Mouse (Mus musculus) C2C12 (cell line): ENCODE results near the gene Pde6g. TPM values are rescaled to one million over a fixed set of nuclear protein-coding genes. Genes with fewer than 3 reads are reported as not detected.

Experiments used
- H3K27me3 ChIP-seq: one replicate; pipeline ENCODE4 v1.6.1; 2011; ENCODE audit not compliant: control insufficient read depth, insufficient read depth, insufficient read length
- H3K36me3 ChIP-seq: one replicate; pipeline ENCODE4 v1.6.1; 2011; ENCODE audit not compliant: control insufficient read depth, insufficient read depth
- H3K4me3 ChIP-seq: one replicate; pipeline ENCODE4 v1.5.1; 2011; ENCODE audit warnings: mild to moderate bottlenecking, control low read depth; ENCODE audit not compliant: poor library complexity, insufficient read depth, severe bottlenecking
- H3K79me2 ChIP-seq: one replicate; pipeline ENCODE4 v1.6.1; 2011; ENCODE audit not compliant: control insufficient read depth, insufficient read depth
- H3K79me3 ChIP-seq: one replicate; pipeline ENCODE4 v1.6.1; 2011; ENCODE audit warnings: low read depth, control low read depth
- H3ac ChIP-seq: one replicate; pipeline ENCODE3; 2011; ENCODE audit warnings: low read depth; ENCODE audit not compliant: control insufficient read depth, insufficient read length
- CEBPB ChIP-seq: IDR thresholded peaks from one replicate; pipeline ENCODE4 v1.6.1; 2011; ENCODE audit warnings: low read depth, mild to moderate bottlenecking, control low read depth, moderate library complexity
- CTCF ChIP-seq: IDR thresholded peaks from one replicate; pipeline ENCODE4 v1.5.1; 2011; ENCODE audit not compliant: control insufficient read depth, insufficient read depth, insufficient read length
- FOSL1 ChIP-seq: IDR thresholded peaks from one replicate; pipeline ENCODE4 v1.8.0; 2011; ENCODE audit warnings: mild to moderate bottlenecking, low read length; ENCODE audit not compliant: poor library complexity, insufficient read depth, severe bottlenecking
- MAX ChIP-seq: IDR thresholded peaks from one replicate; pipeline ENCODE4 v1.6.1; 2011; ENCODE audit warnings: mild to moderate bottlenecking, control low read depth
- MYOD1 ChIP-seq: IDR thresholded peaks from one replicate; pipeline ENCODE4 v1.6.1; 2011; ENCODE audit warnings: low read depth; ENCODE audit not compliant: control insufficient read depth, insufficient read length
- MYOG ChIP-seq: IDR thresholded peaks from one replicate; pipeline ENCODE4 v1.6.1; 2011; ENCODE audit not compliant: control insufficient read depth, insufficient read length; ENCODE audit errors: extremely low read depth
- USF1 ChIP-seq: IDR thresholded peaks from one replicate; pipeline ENCODE4 v1.6.1; 2011; ENCODE audit warnings: low read depth, mild to moderate bottlenecking, control low read depth, moderate library complexity
- polyA plus RNA-seq: library from polyadenylated mRNA; unstranded; fragments of >200 nt; fragmentation: generic; extraction: Trizol; gene quantifications from one replicate; pipeline ENCODE4 v1.2.1, GENCODE M21; 2012; ENCODE audit warnings: missing spikeins

Pde6g gene
- polyA plus RNA-seq, 1 experiment, result 0.13 TPM

- Histone ChIP-seq H3K4me3 (peak within 1 kb of the TSS; percentile 94), H3K79me2 (peaks cover 51% of the 10 kb centered on the region), H3K27me3 (no peaks in the 10 kb centered on the region), H3ac (peak within 1 kb of the TSS; percentile 88), H3K36me3 (peaks cover 37% of the 10 kb centered on the region), H3K79me3 (peaks cover 25% of the 10 kb centered on the region)
- TF ChIP-seq MAX (peak; percentile 68), MYOG (no peak)
Measured at GRCm38 (mm10) chr11:120457772-120458751, 4.8 kb upstream of the Pde6g start, which contains the start of the genes Oxld1 and Ccdc137. Oxld1 (minus strand) TSS chr11:120458068. Ccdc137 (plus strand) TSS chr11:120458115.

GRCm38 (mm10) chr11:120457370-120457769 is 4.1 kb upstream of the Pde6g start:
- Histone ChIP-seq H3ac (peak overlapping the region; percentile 88), H3K79me2 (peaks cover 51% of the 10 kb centered on the region), H3K79me3 (peaks cover 25% of the 10 kb centered on the region), H3K36me3 (peaks cover 30% of the 10 kb centered on the region), H3K27me3 (no peaks in the 10 kb centered on the region), H3K4me3 (peak overlapping the region; percentile 94)
- TF ChIP-seq CTCF (no peak), FOSL1 (no peak), USF1 (no peak), MYOD1 (no peak), MAX (no peak), CEBPB (no peak), MYOG (no peak)

- TF ChIP-seq MYOG (no peak), USF1 (no peak), FOSL1 (no peak), CEBPB (no peak), CTCF (no peak), MAX (no peak), MYOD1 (no peak)
- Histone ChIP-seq H3K36me3 (peaks cover 12% of the 10 kb centered on the region), H3ac (no peak overlapping the region), H3K79me2 (peaks cover 44% of the 10 kb centered on the region), H3K4me3 (peak overlapping the region; percentile 12), H3K79me3 (peaks cover 20% of the 10 kb centered on the region), H3K27me3 (peaks cover 4% of the 10 kb centered on the region)
Measured at GRCm38 (mm10) chr11:120455413-120455812, 2.1 kb upstream of the Pde6g start.

- Histone ChIP-seq H3K4me3 (peak overlapping the region; percentile 12), H3K79me3 (peaks cover 18% of the 10 kb centered on the region), H3ac (no peak overlapping the region), H3K79me2 (peaks cover 39% of the 10 kb centered on the region), H3K27me3 (peaks cover 4% of the 10 kb centered on the region), H3K36me3 (peaks cover 9% of the 10 kb centered on the region)
- no peak for TF ChIP-seq FOSL1
- no peak for TF ChIP-seq MYOD1
Measured at GRCm38 (mm10) chr11:120454965-120455364, 1.7 kb upstream of the Pde6g start.

GRCm38 (mm10) chr11:120452246-120452645 is 1.1 kb downstream of the Pde6g start:
- H3K36me3 ChIP-seq, result no peaks in the 10 kb centered on the region
- TF ChIP-seq MYOD1, result no peak
- no peak for TF ChIP-seq CTCF
- no peak for TF ChIP-seq USF1
- no peak for TF ChIP-seq MYOG
- TF ChIP-seq MAX, result no peak
- no peak for TF ChIP-seq FOSL1
- TF ChIP-seq CEBPB, result no peak
- peaks cover 4% of the 10 kb centered on the region for H3K27me3 ChIP-seq
- no peak overlapping the region for H3K4me3 ChIP-seq
- H3ac ChIP-seq, result no peak overlapping the region
- peaks cover 12% of the 10 kb centered on the region for H3K79me2 ChIP-seq
- no peaks in the 10 kb centered on the region for H3K79me3 ChIP-seq

- no peak for TF ChIP-seq FOSL1
- no peak for TF ChIP-seq MYOG
- TF ChIP-seq MYOD1, result no peak
- no peak for TF ChIP-seq CEBPB
- Histone ChIP-seq H3ac (no peak overlapping the region), H3K36me3 (no peaks in the 10 kb centered on the region), H3K79me2 (no peaks in the 10 kb centered on the region), H3K79me3 (no peaks in the 10 kb centered on the region), H3K4me3 (no peak overlapping the region), H3K27me3 (peaks cover 4% of the 10 kb centered on the region)
Measured at GRCm38 (mm10) chr11:120447179-120447578, 6.1 kb downstream of the Pde6g start.
